Mouse (Mus musculus): ENCODE results near the gene Tbc1d4. TPM values are rescaled to one million over a fixed set of nuclear protein-coding genes. Genes with fewer than 3 reads are reported as not detected.
"Not testable (repeated sequence)": the region's sequence is repeated elsewhere in the genome, so short reads cannot be mapped to it uniquely, and the experiment has no call there.

Gene Tbc1d4
- polyA plus RNA-seq, 1 experiment: 25.0 TPM

DNA sequence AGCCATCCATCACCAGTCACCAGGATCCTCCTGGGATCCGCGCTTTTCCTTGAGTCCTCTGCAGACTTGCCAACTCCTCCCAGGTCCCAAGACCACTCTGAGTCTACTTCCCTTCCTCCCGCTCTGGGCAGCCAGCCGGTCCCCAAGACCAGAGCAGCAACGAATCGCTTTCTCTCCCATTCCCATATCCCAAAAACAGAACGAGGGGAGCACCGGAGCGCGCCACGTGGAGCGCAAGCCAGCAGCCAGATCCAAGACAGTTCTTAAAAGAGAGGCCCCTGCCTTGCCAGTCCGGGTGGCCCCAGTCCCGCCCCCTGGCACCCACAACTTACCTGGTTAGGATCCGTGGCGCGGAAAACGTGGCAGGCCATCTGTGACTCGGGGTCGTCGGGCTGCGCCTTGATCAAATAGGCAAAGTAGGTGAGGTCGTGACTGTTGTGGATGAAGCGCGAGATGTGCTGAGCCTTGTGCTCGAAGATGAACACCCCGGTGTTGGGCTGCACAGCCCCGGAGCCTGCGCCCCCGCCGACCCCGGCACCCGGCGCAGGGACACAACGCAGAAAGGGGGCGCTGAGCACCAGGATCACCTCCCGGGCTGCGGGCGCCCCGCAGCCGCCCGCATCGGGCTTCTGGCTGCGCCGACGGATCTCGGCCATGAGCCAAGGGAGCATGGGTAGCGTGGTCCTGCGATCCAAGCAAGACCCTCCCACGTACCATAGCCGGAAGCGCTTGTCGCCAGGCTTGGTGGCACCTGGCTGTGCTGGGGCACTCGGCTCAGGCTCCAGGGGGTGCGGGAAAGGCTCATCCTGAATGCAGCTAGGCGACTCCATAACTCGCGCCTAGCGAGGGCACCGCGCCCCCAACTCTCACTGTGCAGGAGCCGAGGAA, 1.1 kb downstream of the Tbc1d4 start:
- no peak overlapping the region for H3K27ac ChIP-seq (replicated peaks; ENCODE audit: low read depth, low read length)
- H3K4me3 ChIP-seq (ENCODE audit: insufficient read depth, low read depth, low read length): peak overlapping the region; percentile 89
- 0 out of 2 replicates have a peak, but pooled peaks cover 2% of the 10 kb centered on the region for H3K4me1 ChIP-seq (ENCODE audit: control insufficient read depth, insufficient read depth, insufficient read length, low read length)

DNA sequence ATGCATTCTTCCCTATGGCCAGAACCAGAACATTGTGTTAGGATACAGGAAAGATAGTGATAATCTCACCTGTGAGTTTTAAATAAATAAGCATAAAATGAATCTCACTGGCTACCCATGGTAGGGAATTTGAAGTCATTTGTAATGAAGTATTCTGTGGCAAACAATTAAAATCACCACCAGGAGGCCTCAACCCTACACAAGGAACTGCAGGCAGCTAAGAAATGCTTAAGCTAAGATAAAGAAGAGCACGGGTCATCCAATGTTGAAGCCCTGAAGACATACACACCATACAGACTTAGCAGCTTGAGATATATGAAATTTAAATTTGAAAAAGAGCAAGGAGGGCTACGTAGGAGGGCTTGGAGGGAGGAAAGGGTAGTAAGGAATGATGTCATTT, 3.1 kb downstream of the Tbc1d4 start:
- H3K4me3 ChIP-seq (ENCODE audit: insufficient read depth, low read depth, low read length): no peak overlapping the region
- H3K27ac ChIP-seq (replicated peaks; ENCODE audit: low read depth, low read length): no peak overlapping the region
- H3K4me1 ChIP-seq (ENCODE audit: control insufficient read depth, insufficient read depth, insufficient read length, low read length): 0 out of 2 replicates have a peak, but pooled peaks cover 2% of the 10 kb centered on the region

- Histone ChIP-seq H3K27ac (replicated peaks; ENCODE audit: low read depth, low read length) (no peak overlapping the region), H3K4me3 (ENCODE audit: insufficient read depth, low read depth, low read length) (no peak overlapping the region), H3K4me1 (ENCODE audit: control insufficient read depth, insufficient read depth, insufficient read length, low read length) (0 out of 2 replicates have a peak, but pooled peaks cover 2% of the 10 kb centered on the region)
Measured at GRCm38 (mm10) chr14:101602851-101603250, 6.1 kb downstream of the Tbc1d4 start.

DNA sequence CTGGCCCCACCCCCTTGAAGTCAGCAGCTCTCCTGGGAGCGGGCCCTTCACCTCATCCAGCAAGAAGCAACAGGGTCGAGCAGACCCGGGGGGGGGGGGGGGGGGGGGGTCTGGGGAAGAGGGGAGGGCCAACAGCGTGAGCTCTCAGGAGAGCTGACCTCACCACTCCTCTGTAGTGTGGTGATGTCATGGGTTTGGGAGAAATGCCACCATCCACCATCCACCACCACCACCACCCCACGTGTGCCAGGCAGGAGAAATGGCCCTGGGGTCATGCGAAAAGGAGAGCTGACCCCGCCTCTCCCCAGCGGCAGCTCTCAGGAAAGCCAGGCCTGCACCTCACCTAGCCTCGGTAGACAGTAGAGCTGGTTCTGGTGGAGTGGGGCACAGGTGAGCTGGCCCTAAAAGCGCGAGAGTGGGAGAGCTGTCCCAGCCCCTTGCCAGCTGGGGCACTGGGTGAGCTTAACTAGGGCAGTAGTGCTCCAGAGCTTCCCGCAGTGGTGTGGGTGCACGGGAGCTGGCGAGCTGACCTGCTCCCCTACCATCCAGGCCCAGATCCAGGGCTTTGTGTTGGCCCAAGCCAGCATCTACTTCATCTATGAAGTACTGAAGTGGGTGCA, 11.8 kb downstream of the Tbc1d4 start:
- peak overlapping the region; percentile 54; the same call in 1 of the 2 replicates for H3K27ac ChIP-seq (replicated peaks; ENCODE audit: low read depth, low read length)
- H3K4me1 ChIP-seq (ENCODE audit: control insufficient read depth, insufficient read depth, insufficient read length, low read length): peaks cover 9% of the 10 kb centered on the region
- H3K4me3 ChIP-seq (ENCODE audit: insufficient read depth, low read depth, low read length): no peak overlapping the region

DNA sequence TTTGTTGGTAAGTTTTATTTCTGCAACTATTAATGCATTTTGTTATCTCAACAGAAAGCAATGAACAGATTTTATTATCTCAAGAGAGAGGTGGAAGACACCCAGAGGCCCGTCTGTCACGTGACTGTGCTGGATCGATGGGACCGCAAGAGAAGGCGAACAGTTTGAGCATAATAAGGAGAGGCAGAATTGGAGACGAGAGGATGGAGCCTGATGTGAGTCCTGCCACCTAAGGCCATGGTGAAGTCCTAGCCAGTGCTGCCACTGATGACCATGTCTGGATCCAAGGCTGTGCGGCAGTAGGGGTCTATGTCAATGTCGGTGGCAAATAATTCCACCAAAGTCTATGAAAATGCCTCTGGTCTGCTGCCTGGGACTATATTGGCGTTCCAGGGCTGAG, 12.3 kb downstream of the Tbc1d4 start:
- H3K27ac ChIP-seq (replicated peaks; ENCODE audit: low read depth, low read length): no peak overlapping the region
- peaks cover 9% of the 10 kb centered on the region for H3K4me1 ChIP-seq (ENCODE audit: control insufficient read depth, insufficient read depth, insufficient read length, low read length)
- H3K4me3 ChIP-seq (ENCODE audit: insufficient read depth, low read depth, low read length): no peak overlapping the region

GRCm38 (mm10) chr14:101595301-101596080, 13.5 kb downstream of the Tbc1d4 start:
- Histone ChIP-seq H3K4me3 (ENCODE audit: insufficient read depth, low read depth, low read length) (no peak overlapping the region), H3K27ac (replicated peaks; ENCODE audit: low read depth, low read length) (no peak overlapping the region), H3K4me1 (ENCODE audit: control insufficient read depth, insufficient read depth, insufficient read length, low read length) (peaks cover 9% of the 10 kb centered on the region)

DNA sequence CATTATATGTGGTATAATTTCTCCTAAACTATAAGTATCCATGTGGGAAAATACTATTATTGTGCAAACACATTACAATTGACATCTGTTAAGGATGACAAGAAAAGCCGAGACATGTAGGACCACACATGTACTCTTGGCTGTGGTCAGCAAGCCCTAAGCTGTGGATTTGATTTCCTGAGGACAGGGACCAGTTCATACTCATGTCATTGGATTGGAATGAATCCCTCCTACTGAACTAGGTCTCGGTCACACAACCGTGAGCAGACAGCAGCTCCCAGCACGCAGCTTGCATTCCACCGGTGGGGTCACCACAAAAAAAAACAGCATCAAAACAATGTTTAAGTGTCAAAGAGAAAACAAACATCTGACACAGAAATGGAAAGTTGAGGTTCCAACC, 15.0 kb downstream of the Tbc1d4 start:
- H3K4me1 ChIP-seq (ENCODE audit: control insufficient read depth, insufficient read depth, insufficient read length, low read length): peaks cover 9% of the 10 kb centered on the region
- H3K27ac ChIP-seq (replicated peaks; ENCODE audit: low read depth, low read length): 0 out of 2 replicates have a peak overlapping the region, but pooled peaks have one; percentile 34
- H3K4me3 ChIP-seq (ENCODE audit: insufficient read depth, low read depth, low read length): no peak overlapping the region

GRCm38 (mm10) chr14:101593340-101593739, 15.7 kb downstream of the Tbc1d4 start:
- no peak overlapping the region for H3K4me3 ChIP-seq (ENCODE audit: insufficient read depth, low read depth, low read length)
- peaks cover 9% of the 10 kb centered on the region for H3K4me1 ChIP-seq (ENCODE audit: control insufficient read depth, insufficient read depth, insufficient read length, low read length)
- H3K27ac ChIP-seq (replicated peaks; ENCODE audit: low read depth, low read length): no peak overlapping the region

GRCm38 (mm10) chr14:101591101-101591500, 17.9 kb downstream of the Tbc1d4 start:
- Histone ChIP-seq H3K27ac (replicated peaks; ENCODE audit: low read depth, low read length) (no peak overlapping the region), H3K4me3 (ENCODE audit: insufficient read depth, low read depth, low read length) (no peak overlapping the region), H3K4me1 (ENCODE audit: control insufficient read depth, insufficient read depth, insufficient read length, low read length) (peaks cover 6% of the 10 kb centered on the region; the same call in 1 of the 2 replicates)

DNA sequence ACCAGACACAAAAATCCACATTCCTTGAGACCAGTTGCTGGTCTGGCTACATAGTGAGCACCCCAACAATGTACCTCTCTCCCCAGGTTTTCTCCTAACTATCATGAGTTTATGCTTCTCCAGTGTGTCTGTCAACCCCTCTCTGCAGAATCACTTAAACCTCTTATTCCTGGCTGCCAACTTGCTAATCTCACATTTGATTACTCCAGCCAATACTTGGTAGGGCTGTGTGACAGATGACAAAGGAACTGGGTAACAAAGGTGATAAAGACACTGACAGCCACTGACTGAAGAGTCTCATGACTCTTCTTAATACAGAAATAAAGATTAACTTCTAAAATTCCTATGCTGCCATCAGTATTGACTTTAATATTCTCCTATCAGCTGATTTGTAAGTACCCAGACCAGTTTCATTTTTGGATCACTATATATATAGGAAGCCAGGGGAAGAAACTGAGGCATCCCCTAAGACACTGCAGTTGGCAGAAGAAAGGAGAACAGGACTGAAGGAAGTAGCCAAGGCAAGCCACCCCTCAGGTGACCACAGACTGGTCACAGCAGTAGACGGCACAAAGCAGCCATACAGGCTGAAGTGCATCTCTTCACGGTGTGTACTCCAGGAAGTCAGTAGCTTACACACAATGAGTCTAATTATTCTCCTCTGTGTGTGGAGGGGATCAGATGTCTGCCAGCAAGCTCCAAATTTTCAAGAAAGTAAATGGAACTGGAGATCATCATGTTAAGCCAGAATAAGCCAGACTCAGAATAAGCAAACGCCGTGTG, 20.6 kb downstream of the Tbc1d4 start:
- H3K27ac ChIP-seq (replicated peaks; ENCODE audit: low read depth, low read length); H3K4me1 ChIP-seq (ENCODE audit: control insufficient read depth, insufficient read depth, insufficient read length, low read length); H3K4me3 ChIP-seq (ENCODE audit: insufficient read depth, low read depth, low read length): not testable (repeated sequence)

- H3K4me3 ChIP-seq (ENCODE audit: insufficient read depth, low read depth, low read length); H3K4me1 ChIP-seq (ENCODE audit: control insufficient read depth, insufficient read depth, insufficient read length, low read length); H3K27ac ChIP-seq (replicated peaks; ENCODE audit: low read depth, low read length): not testable (repeated sequence)
Measured at GRCm38 (mm10) chr14:101587366-101588040, 21.5 kb downstream of the Tbc1d4 start.

- H3K27ac ChIP-seq (replicated peaks; ENCODE audit: low read depth, low read length): peak overlapping the region; percentile 87
- peaks cover 3% of the 10 kb centered on the region for H3K4me1 ChIP-seq (ENCODE audit: control insufficient read depth, insufficient read depth, insufficient read length, low read length)
- H3K4me3 ChIP-seq (ENCODE audit: insufficient read depth, low read depth, low read length): no peak overlapping the region
Measured at GRCm38 (mm10) chr14:101586096-101586495, 22.9 kb downstream of the Tbc1d4 start.

- Histone ChIP-seq H3K4me3 (ENCODE audit: insufficient read depth, low read depth, low read length) (no peak overlapping the region), H3K27ac (replicated peaks; ENCODE audit: low read depth, low read length) (no peak overlapping the region), H3K4me1 (ENCODE audit: control insufficient read depth, insufficient read depth, insufficient read length, low read length) (peaks cover 11% of the 10 kb centered on the region)
Measured at GRCm38 (mm10) chr14:101575651-101576050, 33.3 kb downstream of the Tbc1d4 start.

GRCm38 (mm10) chr14:101574536-101574935, 34.5 kb downstream of the Tbc1d4 start:
- H3K27ac ChIP-seq (replicated peaks; ENCODE audit: low read depth, low read length): no peak overlapping the region; the same call in 1 of the 2 replicates
- H3K4me3 ChIP-seq (ENCODE audit: insufficient read depth, low read depth, low read length): no peak overlapping the region

More at GRCm38 (mm10) chr14:101574536-101574935, 34.5 kb downstream of the Tbc1d4 start:
- peaks cover 11% of the 10 kb centered on the region for H3K4me1 ChIP-seq (ENCODE audit: control insufficient read depth, insufficient read depth, insufficient read length, low read length)

Data from brown adipose tissue, adult 24 weeks (tissue).